Mouse (Mus musculus) intestine, postnatal 0 days (tissue): Measurements from ENCODE around the gene Fam172a. TPM values are rescaled to one million over a fixed set of nuclear protein-coding genes. Genes with fewer than 3 reads are reported as not detected.
A peak's percentile ranks its signal among the peaks of the same experiment; 100 is the strongest.

ENCODE experiments used
- ATAC-seq: fragments of 200-750 bp; cut with Nextera tagmentation; 2 replicates; pipeline ENCODE4 v1.8.0; 2017; ENCODE audit warnings: mild to moderate bottlenecking, moderate TSS enrichment, moderate library complexity
- H3K27ac ChIP-seq: fragments of 300-500 bp; sonication (generic); 2 replicates; pipeline ENCODE4 v1.5.1; 2014; ENCODE audit warnings: mild to moderate bottlenecking, low read depth, low read length, moderate library complexity
- H3K27me3 ChIP-seq: fragments of 300-500 bp; sonication (generic); replicated peaks from 2 replicates; pipeline ENCODE4 v1.6.1; 2014; ENCODE audit warnings: low read length, mixed read lengths; ENCODE audit not compliant: control insufficient read depth, insufficient read depth
- H3K36me3 ChIP-seq: fragments of 300-500 bp; sonication (generic); 2 replicates; pipeline ENCODE4 v1.6.1; 2014; ENCODE audit warnings: mild to moderate bottlenecking, moderate library complexity; ENCODE audit not compliant: control insufficient read depth, insufficient read depth
- H3K4me1 ChIP-seq: fragments of 300-500 bp; sonication (generic); replicated peaks from 2 replicates; pipeline ENCODE4 v1.6.1; 2014; ENCODE audit warnings: antibody characterized with exemption, low read length, mixed read lengths; ENCODE audit not compliant: control insufficient read depth, insufficient read depth
- H3K4me2 ChIP-seq: fragments of 300-500 bp; sonication (generic); replicated peaks from 2 replicates; pipeline ENCODE4 v1.6.1; 2014; ENCODE audit warnings: low read depth, mild to moderate bottlenecking, moderate library complexity
- H3K4me3 ChIP-seq: fragments of 300-500 bp; sonication (generic); 2 replicates; pipeline ENCODE4 v1.5.1; 2014; ENCODE audit warnings: low read depth, low read length
- H3K9ac ChIP-seq: fragments of 300-500 bp; sonication (generic); 2 replicates; pipeline ENCODE4 v1.6.1; 2014; ENCODE audit warnings: mild to moderate bottlenecking, low read depth, low read length
- H3K9me3 ChIP-seq: fragments of 300-500 bp; sonication (generic); 2 replicates; pipeline ENCODE4 v1.6.1; 2016; ENCODE audit warnings: mixed run types; ENCODE audit not compliant: control insufficient read depth
- CTCF ChIP-seq: sonication (generic); IDR thresholded peaks from 2 replicates; pipeline ENCODE4 v1.5.1; 2016; ENCODE audit warnings: low read depth, mild to moderate bottlenecking, control low read depth, antibody characterized with exemption, moderate library complexity
- WGBS: fragments of 180-500 bp; shearing (Covaris S2); extraction: QIAGEN DNeasy Blood & Tissue Kit; methylation state at CpG from one replicate; pipeline ENCODE4 v1.1.7; 2014; 5-methylcytosine and 5-hydroxymethylcytosine counted together
- polyA plus RNA-seq: library from polyadenylated mRNA; unstranded; fragments of >200 nt; fragmentation: Nextera tagmentation; extraction: Ambion mirVana; gene quantifications from 2 replicates; pipeline ENCODE4 v1.2.1, GENCODE M21; 2015

The Fam172a gene
- polyA plus RNA-seq, 1 experiment from 2014 or later, result 18.1 TPM

- H3K4me1 ChIP-seq, result no peaks in the 10 kb centered on the region
- 0 out of 2 replicates have a peak overlapping the region, but pooled peaks have one; percentile 17 for H3K4me3 ChIP-seq
- no peak overlapping the region for H3K27ac ChIP-seq
Measured at GRCm38 (mm10) chr13:78179312-78180097, 477.7 kb downstream of the Fam172a start.

GRCm38 (mm10) chr13:78180261-78180660, 478.4 kb downstream of the Fam172a start:
- no peaks in the 10 kb centered on the region for H3K4me1 ChIP-seq
- H3K9ac ChIP-seq, result no peak overlapping the region
- no peak overlapping the region for H3K4me2 ChIP-seq
- 26% methylated on average over 3 of the region's 3 CpGs for WGBS
- no peak for TF ChIP-seq CTCF
- H3K36me3 ChIP-seq, result no peaks in the 10 kb centered on the region
- ATAC-seq, result no peak
- peaks cover 85% of the 10 kb centered on the region for H3K27me3 ChIP-seq
- H3K4me3 ChIP-seq, result no peak overlapping the region
- H3K27ac ChIP-seq, result no peak overlapping the region
- no peaks in the 10 kb centered on the region for H3K9me3 ChIP-seq

More at GRCm38 (mm10) chr13:78179312-78180097, 477.7 kb downstream of the Fam172a start:
- no peak for ATAC-seq
- TF ChIP-seq CTCF, result no peak
- no peak overlapping the region for H3K9ac ChIP-seq
- H3K36me3 ChIP-seq, result no peaks in the 10 kb centered on the region
- 4% methylated on average over 38 of the region's 38 CpGs for WGBS
- peaks cover 83% of the 10 kb centered on the region for H3K27me3 ChIP-seq
- H3K4me2 ChIP-seq, result peak overlapping the region; percentile 27; the same call in 1 of the 2 replicates
- H3K9me3 ChIP-seq, result no peaks in the 10 kb centered on the region

- H3K4me3 ChIP-seq, result peak overlapping the region; percentile 17
- H3K36me3 ChIP-seq, result no peaks in the 10 kb centered on the region
- H3K9me3 ChIP-seq, result no peaks in the 10 kb centered on the region
- no peak for TF ChIP-seq CTCF
- WGBS, result 1% methylated on average over 44 of the region's 44 CpGs
- H3K9ac ChIP-seq, result no peak overlapping the region
- H3K27me3 ChIP-seq, result peaks cover 85% of the 10 kb centered on the region
- H3K4me2 ChIP-seq, result no peak overlapping the region; the same call in 1 of the 2 replicates
- ATAC-seq, result no peak
- H3K27ac ChIP-seq, result no peak overlapping the region
- H3K4me1 ChIP-seq, result no peaks in the 10 kb centered on the region
Measured at GRCm38 (mm10) chr13:78181071-78181929, 479.5 kb downstream of the Fam172a start.

GRCm38 (mm10) chr13:78181930-78182558, 480.2 kb downstream of the Fam172a start:
- H3K27me3 ChIP-seq, result peaks cover 85% of the 10 kb centered on the region
- TF ChIP-seq CTCF, result no peak
- no peak overlapping the region for H3K4me2 ChIP-seq
- H3K36me3 ChIP-seq, result no peaks in the 10 kb centered on the region
- H3K9me3 ChIP-seq, result no peaks in the 10 kb centered on the region
- no peak for ATAC-seq
- 5% methylated on average over 14 of the region's 14 CpGs for WGBS
- H3K27ac ChIP-seq, result no peak overlapping the region
- H3K4me1 ChIP-seq, result no peaks in the 10 kb centered on the region
- no peak overlapping the region for H3K9ac ChIP-seq
- peak overlapping the region; percentile 6; the same call in 1 of the 2 replicates for H3K4me3 ChIP-seq

- 12% methylated on average over 5 of the region's 5 CpGs for WGBS
- H3K9ac ChIP-seq, result no peak overlapping the region
- H3K9me3 ChIP-seq, result no peaks in the 10 kb centered on the region
- no peaks in the 10 kb centered on the region for H3K36me3 ChIP-seq
- no peak for TF ChIP-seq CTCF
- H3K4me1 ChIP-seq, result no peaks in the 10 kb centered on the region
- H3K27ac ChIP-seq, result no peak overlapping the region
- no peak overlapping the region for H3K4me2 ChIP-seq
- no peak for ATAC-seq
- H3K27me3 ChIP-seq, result peaks cover 87% of the 10 kb centered on the region
- H3K4me3 ChIP-seq, result no peak overlapping the region
Measured at GRCm38 (mm10) chr13:78183004-78183403, 481.2 kb downstream of the Fam172a start.

- Histone ChIP-seq H3K9me3 (no peaks in the 10 kb centered on the region), H3K9ac (no peak overlapping the region), H3K4me1 (no peaks in the 10 kb centered on the region), H3K4me3 (no peak overlapping the region), H3K27me3 (peaks cover 86% of the 10 kb centered on the region), H3K36me3 (no peaks in the 10 kb centered on the region), H3K27ac (no peak overlapping the region), H3K4me2 (no peak overlapping the region)
- no peak for ATAC-seq
- no peak for TF ChIP-seq CTCF
- 22% methylated on average over 5 of the region's 5 CpGs for WGBS
Measured at GRCm38 (mm10) chr13:78183986-78184385, 482.2 kb downstream of the Fam172a start.
